Mouse (Mus musculus) embryo, embryonic 10 days (tissue): ENCODE measurements at regions not wholly inside any gene's neighbourhood (a gene's known extent, or its start where the extent isn't known, plus 50 kb on each side); places are given as distances from the start of the nearest gene placed in this dataset.

Experiments used
- DNase-seq: peaks from one replicate; pipeline ENCODE4 v3.0.0-alpha.2; 2015; ENCODE audit warnings: low spot score

DNA sequence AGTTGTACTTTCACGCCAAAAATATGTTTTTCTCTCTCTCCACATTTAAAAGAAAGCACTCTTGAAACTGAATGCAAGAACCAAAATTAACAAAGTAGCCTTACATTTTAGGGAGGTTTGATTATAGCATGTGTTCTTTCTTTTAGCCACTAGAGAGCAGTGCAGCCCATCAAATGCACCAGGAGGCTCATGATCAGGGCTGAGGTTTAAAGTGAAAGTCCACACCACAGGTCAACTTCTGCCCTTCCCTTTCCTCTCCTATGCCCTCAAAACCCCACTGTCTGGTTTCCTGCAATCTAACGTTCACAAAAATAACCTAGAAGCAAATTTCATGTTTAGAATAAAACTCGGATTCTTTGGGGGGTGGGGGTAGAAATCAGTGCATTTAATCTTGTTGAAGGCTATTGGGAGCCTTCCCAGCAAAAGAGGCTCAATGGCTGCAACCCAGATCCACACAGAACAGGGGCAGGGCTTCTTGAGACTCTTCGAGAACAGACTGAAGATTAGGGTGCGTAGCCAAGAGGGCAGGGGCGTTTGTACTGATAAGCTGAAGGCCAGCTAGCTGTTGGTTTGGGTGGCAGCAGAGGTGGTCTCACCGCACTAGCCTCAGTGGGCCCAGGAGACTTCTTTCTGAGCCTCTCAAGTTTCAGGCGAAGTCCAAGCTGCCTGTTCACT, 59.3 kb upstream of the Zfp770 start:
- peak; percentile 74 for DNase-seq

DNA sequence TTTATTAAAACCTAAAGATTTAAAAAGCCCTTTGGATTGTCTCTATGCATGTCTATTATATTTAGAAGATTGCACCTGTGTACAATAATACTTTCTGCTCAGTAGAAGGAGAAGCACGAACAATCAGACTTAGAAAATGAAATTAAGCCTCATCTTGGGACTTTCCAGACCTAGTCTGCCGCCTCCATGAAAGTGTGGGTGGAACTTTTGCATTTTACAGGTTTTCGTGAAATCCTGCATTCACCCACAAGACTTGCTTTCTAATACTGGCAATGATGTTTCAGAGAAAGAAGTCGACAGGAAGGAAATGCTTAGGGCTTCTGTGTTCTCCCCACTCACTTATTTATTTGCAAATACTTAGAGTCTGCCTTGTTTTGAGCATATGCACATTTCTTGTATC, 58.3 kb upstream of the Zfp770 start:
- no peak for DNase-seq
